Mouse (Mus musculus) embryonic stem cell, embryonic (primary cell): ENCODE results near the gene Stum.

Experiments used
- CTCF ChIA-PET, 4 experiments: fragments of 300-600 bp in 2 of 4; fragments of 350-600 bp in 2 of 4; sonication (Branson Sonifier 250); formaldehyde crosslinking; loops; one replicate each; lab custom pipeline; 2022; ENCODE audit warnings: inconsistent platforms in 2 of 4; lab: Charles Lee
- POLR2A ChIA-PET, 4 experiments: fragments of 300-600 bp in 2 of 4; fragments of 350-600 bp in 2 of 4; sonication (Branson Sonifier 250); formaldehyde crosslinking; loops; one replicate each; lab custom pipeline; 2022; ENCODE audit warnings: antibody characterized with exemption in 4 of 4, inconsistent platforms in 1 of 4; lab: Charles Lee

Gene Stum

DNA sequence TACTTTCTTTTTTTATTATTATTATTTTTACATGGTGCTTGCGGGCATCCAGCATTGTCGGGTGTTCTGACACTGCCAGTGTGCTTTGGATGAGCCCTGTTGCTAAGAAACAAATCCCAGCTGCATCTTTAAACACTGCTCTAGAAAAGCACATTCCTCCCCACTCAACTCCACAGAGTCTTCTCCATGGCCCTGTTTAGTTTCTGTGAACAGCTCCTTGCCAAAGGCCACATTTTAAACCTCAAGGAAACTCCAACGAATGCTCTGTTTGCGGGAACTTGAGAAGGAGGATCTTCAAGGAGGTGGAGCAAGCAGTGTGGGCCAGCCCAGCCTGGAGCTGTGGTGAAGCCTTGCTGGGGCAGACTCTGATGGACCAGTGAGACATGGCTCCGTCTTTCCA is 22.6 kb downstream of the Stum start:
- ChIA-PET POLR2A (interaction anchor here in 1 of 4 experiments (0.7 kb wide), 1 partner anchor 14 kb away, joined by 3 read pairs; no protein-coding TSS in a partner anchor), CTCF (interaction anchor here in 1 of 4 experiments (0.5 kb wide), 1 partner anchor 1660 kb away, joined by 4 read pairs; no protein-coding TSS in a partner anchor)

DNA sequence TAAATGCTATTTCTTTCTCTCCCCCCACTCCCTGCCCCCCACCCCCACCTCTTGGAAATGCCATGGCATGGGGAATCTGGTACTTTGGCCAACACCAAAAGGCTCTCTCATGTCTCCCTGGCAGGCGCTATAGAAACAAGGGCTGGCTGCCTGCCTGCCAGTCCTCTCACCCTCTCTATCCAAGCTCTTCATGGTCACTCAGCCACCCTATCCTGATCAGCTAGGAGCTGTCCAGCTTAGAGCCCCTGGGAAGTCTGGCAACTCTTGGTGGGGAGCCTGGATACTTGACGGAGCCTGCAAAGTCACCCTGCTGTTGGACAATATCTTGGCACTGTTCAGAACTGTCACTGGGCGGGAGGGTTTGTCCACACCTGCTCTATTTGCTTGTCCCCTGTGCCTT is 24.6 kb downstream of the Stum start:
- CTCF ChIA-PET, result interaction anchor here in 3 of 4 experiments (0.5 to 0.6 kb wide), 3 partner anchors 71 to 324 kb away, joined by 3 to 8 read pairs (median 8); no protein-coding TSS in a partner anchor
- POLR2A ChIA-PET, result no interaction called here

DNA sequence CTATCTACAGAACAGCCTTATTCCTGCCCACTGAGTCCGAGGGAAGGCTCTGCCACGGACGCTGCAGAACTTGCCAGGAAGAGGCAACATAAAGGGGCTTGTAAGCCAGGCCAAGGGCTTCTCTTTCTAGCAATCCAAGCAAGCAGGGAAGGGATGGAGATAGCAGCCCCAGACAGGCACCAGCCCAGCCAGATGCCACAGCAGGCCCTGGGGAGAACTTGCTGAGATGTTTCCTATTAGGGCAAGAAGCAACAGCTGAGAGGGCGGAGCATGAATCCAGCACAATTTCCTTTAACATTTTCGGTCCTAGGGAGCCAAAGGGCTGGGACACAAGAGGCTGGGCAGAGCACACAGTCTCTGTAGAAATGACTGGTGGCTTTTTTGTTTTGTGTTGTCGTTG is 25.0 kb downstream of the Stum start:
- POLR2A ChIA-PET, result no interaction called here
- CTCF ChIA-PET, result interaction anchor here (0.6 to 0.9 kb wide), 4 partner anchors 36 to 311 kb away, joined by 3 to 8 read pairs (median 6); no protein-coding TSS in a partner anchor

DNA sequence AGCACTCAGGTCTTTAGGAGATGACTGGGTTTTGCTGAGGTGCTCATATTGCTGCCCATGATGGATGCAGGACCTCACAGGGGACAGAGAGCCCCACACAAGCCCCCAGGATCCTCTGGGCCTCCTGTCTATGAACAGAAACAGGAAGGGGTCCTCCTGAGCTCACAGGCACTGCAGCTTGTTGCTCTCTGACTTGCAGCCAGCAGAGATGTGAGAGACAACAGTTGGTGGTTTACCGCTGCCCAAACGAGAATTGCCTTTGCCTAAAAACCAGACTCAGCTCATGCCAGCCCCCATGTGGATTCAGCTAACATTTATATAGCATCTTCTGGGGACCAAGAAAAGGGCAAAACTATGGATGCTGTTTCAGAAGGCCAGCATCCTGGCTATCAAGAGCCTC is 33.7 kb downstream of the Stum start:
- ChIA-PET POLR2A (interaction anchor here in 1 of 4 experiments (0.7 kb wide), 2 partner anchors 38 to 51 kb away, joined by 4 read pairs; no protein-coding TSS in a partner anchor), CTCF (no interaction called here)

DNA sequence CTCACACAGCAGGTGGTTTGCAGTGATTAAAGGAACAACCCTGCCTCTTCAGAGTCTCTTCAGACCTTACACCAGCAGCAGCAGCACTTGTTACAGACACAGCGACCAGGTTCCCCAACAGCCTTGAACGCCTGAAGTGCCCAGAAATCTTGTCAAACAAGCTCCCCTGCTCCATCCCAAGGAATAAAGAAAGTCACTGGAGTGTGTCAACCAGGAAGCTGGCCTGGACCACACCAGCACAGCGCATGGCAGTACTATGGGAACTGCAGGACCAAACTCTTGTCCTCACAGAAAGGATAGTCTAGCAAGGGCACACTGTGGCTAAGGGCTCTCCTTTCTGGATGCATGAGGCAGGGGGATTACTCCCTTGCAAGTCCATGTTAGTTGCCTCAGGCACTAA is 38.9 kb downstream of the Stum start:
- CTCF ChIA-PET, result interaction anchor here in 2 of 4 experiments (1.0 to 1.4 kb wide), 2 partner anchors 10 kb away, joined by 4 to 5 read pairs; no protein-coding TSS in a partner anchor
- POLR2A ChIA-PET, result interaction anchor here in 1 of 4 experiments (0.7 kb wide), 1 partner anchor 10 kb away, joined by 3 read pairs; no protein-coding TSS in a partner anchor

DNA sequence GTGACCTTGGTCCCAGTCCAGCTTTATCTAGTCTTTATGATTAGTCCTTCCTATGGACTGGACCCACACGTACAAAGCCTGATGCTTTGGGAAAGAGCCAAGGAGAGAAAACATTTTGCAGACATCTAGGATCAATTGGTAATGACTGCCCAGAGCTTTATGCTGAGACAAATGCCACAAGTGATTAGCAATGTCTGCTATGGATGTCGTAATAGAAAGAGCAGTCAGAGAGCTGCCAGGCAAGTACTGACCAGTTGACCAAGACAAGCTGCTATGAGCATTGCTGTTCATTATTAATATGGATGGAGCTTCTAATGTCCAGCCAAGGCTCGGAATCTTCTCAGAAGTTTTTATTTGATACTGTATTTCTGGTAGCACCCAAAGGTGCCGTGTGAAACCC is 43.8 kb downstream of the Stum start:
- POLR2A ChIA-PET, result interaction anchor here in 1 of 4 experiments (0.6 kb wide), 1 partner anchor 339 kb away, joined by 4 read pairs; no protein-coding TSS in a partner anchor

DNA sequence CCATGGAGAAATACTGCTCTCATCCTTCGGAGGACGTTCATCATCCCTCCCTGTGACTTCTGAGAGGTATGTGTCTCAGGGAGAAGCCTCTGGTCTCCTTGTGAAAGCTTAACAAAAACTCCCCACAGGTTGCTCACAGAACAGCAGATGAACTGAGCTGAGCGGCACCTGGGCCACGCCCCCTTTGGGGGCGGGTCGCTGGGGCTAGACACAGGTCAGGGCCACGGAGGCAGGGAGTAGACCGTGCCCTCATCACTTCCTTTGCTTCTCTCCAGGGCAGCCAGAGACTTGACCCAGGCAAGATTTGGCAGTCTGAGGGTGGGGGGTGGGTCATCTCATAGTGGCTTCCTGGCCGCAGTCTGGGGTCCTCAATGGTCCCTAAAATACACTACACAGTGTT is 48.4 kb downstream of the Stum start:
- CTCF ChIA-PET, result interaction anchor here (0.6 to 3.6 kb wide), 25 partner anchors 10 to 1031 kb away, joined by 3 to 29 read pairs (median 5); partner anchors contain the start of gene Stum (in 3 of the 4)
- POLR2A ChIA-PET, result interaction anchor here (0.5 to 2.2 kb wide), 13 partner anchors 12 to 416 kb away, joined by 3 to 9 read pairs (median 4); partner anchors contain the start of genes Lin9 (in 1 of the 4) and Sde2 (in 1 of the 4)

More for the DNA sequence above, 43.8 kb downstream of the Stum start:
- CTCF ChIA-PET, result no interaction called here

DNA sequence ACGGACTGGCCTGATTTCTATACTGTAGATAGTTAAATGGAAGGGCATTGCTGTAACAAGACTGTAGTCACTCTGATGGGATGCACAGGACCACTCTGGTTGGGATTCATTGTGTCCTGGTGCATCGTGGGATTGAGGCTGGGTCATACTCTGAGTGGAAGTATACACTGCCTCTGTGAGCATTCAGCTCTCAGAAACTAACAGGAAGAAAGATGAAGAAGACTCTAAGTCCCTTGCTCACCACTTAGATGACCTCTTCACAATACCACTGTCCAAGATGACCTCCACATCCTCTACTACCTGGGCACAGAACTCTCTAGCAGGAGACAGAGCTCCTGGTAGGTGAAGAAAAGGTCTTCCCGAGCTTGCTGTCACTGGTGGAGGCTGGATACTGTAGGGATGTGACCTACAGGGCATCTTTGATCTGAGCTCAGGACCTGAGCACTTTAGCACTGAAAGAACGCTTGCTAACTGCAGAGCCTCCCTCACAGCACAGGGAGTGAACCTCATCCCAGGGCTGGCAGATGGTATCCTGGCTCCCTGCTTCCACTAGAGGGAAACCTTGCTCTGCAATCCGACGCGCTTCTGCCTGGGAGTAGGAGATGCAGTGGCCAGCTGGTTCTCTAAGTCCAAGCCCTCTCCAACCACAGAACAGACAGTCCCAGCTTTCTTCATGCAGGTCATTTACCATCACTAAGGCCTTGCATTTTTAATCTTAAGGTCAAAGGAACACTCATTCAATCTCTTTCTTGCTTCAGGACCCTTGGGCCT is 49.3 kb downstream of the Stum start:
- ChIA-PET CTCF (interaction anchor here (0.6 to 3.6 kb wide), 39 partner anchors 10 to 343 kb away, joined by 3 to 29 read pairs (median 4); partner anchors contain the start of genes Stum (in 4 of the 4), Mixl1 (in 1 of the 4) and Parp1 (in 1 of the 4)), POLR2A (interaction anchor here (0.6 to 2.2 kb wide), 21 partner anchors 11 to 417 kb away, joined by 3 to 7 read pairs (median 3); partner anchors contain the start of genes Lin9 (in 2 of the 4), Mixl1 (in 1 of the 4) and Sde2 (in 1 of the 4))

DNA sequence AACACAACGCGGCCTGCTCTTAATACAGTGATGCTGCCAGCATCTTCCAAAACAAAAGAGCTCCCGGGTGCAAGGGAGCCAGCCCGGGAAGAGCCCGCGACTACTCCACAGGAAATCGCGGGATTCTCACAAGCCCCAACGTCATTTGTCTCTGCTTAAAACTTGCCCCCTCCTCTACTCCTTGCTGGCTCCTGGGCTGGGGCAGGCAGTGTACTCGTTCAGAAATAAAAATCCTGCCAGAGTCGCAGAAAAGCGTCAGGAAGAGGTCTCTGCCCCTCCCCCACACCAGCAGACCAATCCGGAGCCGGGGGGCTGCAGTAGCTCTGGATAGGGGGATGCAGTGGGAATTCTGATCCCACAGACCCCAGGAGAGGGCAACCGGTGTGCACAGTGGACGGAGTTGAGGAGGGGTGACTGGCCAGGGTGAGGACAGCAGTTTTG is 50.2 kb downstream of the Stum start:
- ChIA-PET CTCF (interaction anchor here in 3 of 4 experiments (0.5 to 3.6 kb wide), 10 partner anchors 10 to 330 kb away, joined by 3 to 29 read pairs (median 6); partner anchors contain the start of gene Psen2 (in 1 of the 3)), POLR2A (interaction anchor here in 3 of 4 experiments (0.6 to 2.2 kb wide), 4 partner anchors 10 to 330 kb away, joined by 3 to 7 read pairs (median 5); partner anchors contain the start of gene Lin9 (in 1 of the 3))

DNA sequence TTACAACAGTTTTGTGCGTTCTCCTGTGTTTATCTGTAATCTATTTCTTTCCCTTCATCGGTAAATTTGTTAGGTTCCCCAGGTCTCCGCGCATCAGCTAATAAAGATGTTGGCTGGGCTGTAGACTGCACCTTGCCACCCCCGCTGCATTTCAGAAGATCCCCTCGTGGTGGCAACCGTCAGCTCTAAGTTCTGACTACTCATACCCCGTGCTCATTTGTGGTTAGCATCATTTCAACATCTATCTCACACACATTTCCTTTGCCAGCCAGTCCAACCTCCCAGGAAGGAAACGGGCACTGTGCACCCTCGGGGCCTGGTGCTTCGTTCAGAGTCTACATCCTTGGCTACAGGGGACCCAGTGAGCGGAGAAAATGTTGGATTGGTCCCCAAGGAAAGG is 51.5 kb downstream of the Stum start:
- POLR2A ChIA-PET, result interaction anchor here in 2 of 4 experiments (0.7 to 1.1 kb wide), 3 partner anchors 50 to 1173 kb away, joined by 3 read pairs; no protein-coding TSS in a partner anchor
- CTCF ChIA-PET, result interaction anchor here in 2 of 4 experiments (0.9 to 3.4 kb wide), 7 partner anchors 25 to 336 kb away, joined by 3 to 9 read pairs (median 4); partner anchors contain the start of gene Psen2 (in 1 of the 2)

DNA sequence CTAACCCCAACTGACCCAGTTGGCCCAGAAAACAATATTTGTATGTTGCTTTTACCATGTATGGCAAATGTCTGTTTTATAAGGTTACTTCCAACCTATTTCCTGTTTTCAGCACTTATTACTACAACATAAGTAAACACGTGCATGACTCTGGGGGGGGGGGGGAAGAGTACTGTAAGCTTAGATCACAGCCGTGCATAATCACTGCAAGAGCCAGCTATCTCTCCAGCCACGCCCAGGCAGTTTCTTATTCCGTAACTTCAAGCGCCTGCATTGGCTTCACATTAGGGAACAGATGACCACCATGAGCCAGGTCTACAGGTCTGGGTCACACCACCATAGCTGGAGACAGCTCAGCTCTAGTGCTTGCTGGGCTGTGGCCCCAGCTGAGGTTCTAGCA is 53.5 kb downstream of the Stum start:
- ChIA-PET POLR2A (interaction anchor here in 2 of 4 experiments (0.5 to 1.7 kb wide), 7 partner anchors 11 to 845 kb away, joined by 3 to 7 read pairs (median 4); no protein-coding TSS in a partner anchor), CTCF (interaction anchor here in 3 of 4 experiments (0.5 to 4.1 kb wide), 9 partner anchors 9 to 589 kb away, joined by 3 to 33 read pairs (median 3); partner anchors contain the start of gene Psen2 (in 1 of the 3))

DNA sequence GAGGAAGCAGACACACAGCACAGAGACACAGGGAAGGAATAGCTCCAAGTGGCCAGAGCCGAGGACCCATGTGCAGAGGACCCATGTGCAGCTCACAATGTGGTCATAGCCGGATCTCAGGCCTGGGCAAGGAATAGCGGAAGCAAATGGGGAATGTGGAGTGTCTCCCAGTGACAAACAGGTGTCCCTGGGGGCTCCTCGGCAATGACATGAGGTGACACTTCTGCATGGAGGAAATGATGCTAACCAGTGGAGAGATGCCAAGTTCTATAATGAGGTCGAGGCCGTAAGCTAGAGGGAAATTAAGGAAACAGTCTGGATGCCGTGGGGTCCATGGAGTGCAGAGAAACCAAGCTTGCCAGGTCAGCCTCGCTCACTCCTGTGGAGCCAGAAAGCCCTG is 54.4 kb downstream of the Stum start:
- ChIA-PET POLR2A (interaction anchor here in 1 of 4 experiments (0.9 to 2.2 kb wide), 8 partner anchors 10 to 337 kb away, joined by 3 to 6 read pairs (median 4); no protein-coding TSS in a partner anchor), CTCF (interaction anchor here (1.0 to 4.1 kb wide), 8 partner anchors 29 to 335 kb away, joined by 3 to 33 read pairs (median 3); no protein-coding TSS in a partner anchor)

DNA sequence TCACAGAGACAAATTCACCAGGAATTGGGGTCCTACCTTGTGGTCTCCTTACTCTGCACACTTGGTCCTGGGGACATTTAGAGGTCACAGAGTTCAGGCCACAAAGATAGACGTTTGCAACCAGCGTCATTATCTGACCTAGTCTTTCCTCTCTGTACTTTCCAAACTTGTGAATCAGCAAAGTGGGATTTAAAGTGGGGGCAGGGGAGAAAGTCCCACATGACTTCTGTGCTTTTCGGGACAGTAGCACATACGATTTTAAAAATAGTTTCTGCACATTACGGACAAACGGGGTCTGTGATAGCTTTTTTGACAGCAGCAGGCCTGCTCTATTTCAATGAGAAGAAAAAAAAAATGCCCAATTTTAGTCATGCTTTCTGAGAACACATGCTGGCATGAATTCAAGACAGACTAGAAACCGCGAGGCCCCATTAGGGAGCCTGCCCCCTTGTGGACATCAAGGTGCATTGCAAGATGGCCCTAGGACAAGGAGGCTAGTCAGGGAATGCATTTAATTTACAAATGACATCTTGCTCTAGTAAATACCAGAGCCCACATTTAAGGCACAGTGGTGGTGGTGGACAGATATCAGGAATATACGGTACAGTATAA is 55.1 kb downstream of the Stum start:
- CTCF ChIA-PET, result interaction anchor here (0.6 to 4.1 kb wide), 7 partner anchors 106 to 549 kb away, joined by 3 to 33 read pairs (median 4); no protein-coding TSS in a partner anchor
- POLR2A ChIA-PET, result interaction anchor here in 1 of 4 experiments (0.9 to 2.2 kb wide), 4 partner anchors 9 to 173 kb away, joined by 3 to 6 read pairs (median 4); no protein-coding TSS in a partner anchor

DNA sequence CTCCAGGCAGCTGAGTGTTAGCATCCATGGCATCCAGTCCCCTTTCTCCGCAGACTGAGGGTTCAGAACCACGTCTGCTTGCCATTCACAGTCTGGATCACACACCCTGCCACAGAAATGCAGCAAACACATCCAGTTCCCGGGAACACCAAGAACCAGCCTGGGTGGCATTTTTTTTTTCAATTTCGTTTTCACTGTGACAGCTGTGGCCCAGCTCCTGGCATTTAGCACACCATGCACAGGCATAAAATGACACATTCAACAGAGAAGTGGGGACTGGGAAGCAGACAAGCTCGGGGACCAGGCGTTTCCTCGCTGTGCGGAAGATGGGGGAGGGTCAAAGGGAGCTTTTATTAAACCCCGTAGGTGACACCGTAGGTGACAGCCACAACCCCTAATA is 55.6 kb downstream of the Stum start:
- ChIA-PET POLR2A (interaction anchor here in 1 of 4 experiments (1.4 to 2.2 kb wide), 2 partner anchors 9 to 159 kb away, joined by 5 to 6 read pairs; no protein-coding TSS in a partner anchor), CTCF (interaction anchor here (0.6 to 4.1 kb wide), 7 partner anchors 106 to 550 kb away, joined by 3 to 33 read pairs (median 4); no protein-coding TSS in a partner anchor)

DNA sequence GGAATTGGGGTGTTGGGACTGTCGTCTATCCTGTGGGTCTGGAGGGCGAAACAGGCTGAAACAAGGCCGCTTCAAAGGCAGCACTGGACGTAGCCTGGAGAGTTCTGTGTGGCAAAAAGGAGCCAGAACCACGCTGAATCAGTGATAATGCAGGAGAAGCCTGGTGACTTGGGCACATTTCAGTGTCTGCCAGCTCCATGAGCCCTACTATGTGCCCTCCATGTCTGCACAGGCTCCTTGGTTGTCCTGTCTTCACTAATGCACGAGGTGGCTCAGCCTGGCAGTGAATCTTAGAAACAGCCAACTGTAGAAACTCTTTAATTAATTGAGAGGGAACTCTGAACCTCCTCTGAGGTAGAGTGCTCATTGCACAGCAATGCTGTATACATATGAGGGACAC is 56.9 kb downstream of the Stum start:
- ChIA-PET POLR2A (no interaction called here), CTCF (interaction anchor here in 3 of 4 experiments (0.5 to 4.1 kb wide), 3 partner anchors 158 to 293 kb away, joined by 3 to 33 read pairs (median 3); no protein-coding TSS in a partner anchor)

DNA sequence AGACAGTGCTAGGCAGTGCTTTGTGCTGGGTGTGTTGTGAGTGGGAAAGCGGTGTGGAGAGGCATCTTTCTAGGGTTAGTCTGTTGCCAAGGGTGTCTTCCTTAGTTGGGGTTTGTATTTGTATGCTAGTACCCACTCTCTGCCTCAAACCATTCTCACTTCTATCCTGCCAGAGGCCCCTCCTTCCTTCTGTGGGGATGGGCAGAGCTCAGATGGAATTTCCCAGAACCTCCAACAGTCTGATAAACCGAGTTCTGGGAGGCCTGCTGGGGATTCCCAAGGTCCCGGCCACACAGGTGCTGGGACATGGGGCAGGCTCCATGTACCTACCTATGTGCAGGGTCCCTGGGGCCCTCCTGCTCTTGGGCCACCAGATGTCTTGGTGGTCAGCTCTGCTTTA is 59.4 kb downstream of the Stum start:
- ChIA-PET CTCF (interaction anchor here in 3 of 4 experiments (0.5 to 5.1 kb wide), 9 partner anchors 10 to 156 kb away, joined by 3 to 41 read pairs (median 19); no protein-coding TSS in a partner anchor), POLR2A (interaction anchor here in 3 of 4 experiments (0.6 to 2.8 kb wide), 17 partner anchors 10 to 354 kb away, joined by 3 to 15 read pairs (median 5); partner anchors contain the start of genes Lin9 (in 1 of the 3) and Parp1 (in 1 of the 3))
